Mouse (Mus musculus) kidney, postnatal 14 days (tissue): Measurements from ENCODE around the gene Med10.

Experiments
- DNase-seq: peaks from one replicate; pipeline ENCODE4 v3.0.0; 2022; ENCODE audit warnings: mixed read lengths

The Med10 gene

GRCm38 (mm10) chr13:69832578-69832977 lies 30.4 kb downstream of the Med10 start:
- no peak for DNase-seq

- no peak for DNase-seq
Observed at GRCm38 (mm10) chr13:69833416-69833815, 31.2 kb downstream of the Med10 start.

GRCm38 (mm10) chr13:69845592-69845991 lies 43.4 kb downstream of the Med10 start:
- DNase-seq, result no peak

GRCm38 (mm10) chr13:69849579-69849978 lies 47.4 kb downstream of the Med10 start:
- no peak for DNase-seq

- DNase-seq, result peak; percentile 13
Observed at GRCm38 (mm10) chr13:69852313-69852712, 50.1 kb downstream of the Med10 start.

GRCm38 (mm10) chr13:69853425-69854043 lies 51.3 kb downstream of the Med10 start:
- DNase-seq, result no peak

- no peak for DNase-seq
Observed at GRCm38 (mm10) chr13:69855941-69856340, 53.7 kb downstream of the Med10 start.

- no peak for DNase-seq
Observed at GRCm38 (mm10) chr13:69862276-69862675, 60.1 kb downstream of the Med10 start.

- DNase-seq, result no peak
Observed at GRCm38 (mm10) chr13:69864911-69865310, 62.7 kb downstream of the Med10 start.
